Mouse (Mus musculus) 3T3-L1 (cell line): ENCODE results near the gene Gpn1.
"Not testable (repeated sequence)": the region's sequence is repeated elsewhere in the genome, so short reads cannot be mapped to it uniquely, and the experiment has no call there.

ENCODE experiments used
- DNase-seq: peaks from one replicate; pipeline ENCODE4 v3.0.0-alpha.2; 2015; ENCODE audit warnings: low read depth, low spot score

Gpn1 gene

GRCm38 (mm10) chr5:31494513-31495297 is at the start of gene Gpn1:
TSS of gene Gpn1 (plus strand) at chr5:31494741.
- DNase-seq = peak; percentile 96

DNA sequence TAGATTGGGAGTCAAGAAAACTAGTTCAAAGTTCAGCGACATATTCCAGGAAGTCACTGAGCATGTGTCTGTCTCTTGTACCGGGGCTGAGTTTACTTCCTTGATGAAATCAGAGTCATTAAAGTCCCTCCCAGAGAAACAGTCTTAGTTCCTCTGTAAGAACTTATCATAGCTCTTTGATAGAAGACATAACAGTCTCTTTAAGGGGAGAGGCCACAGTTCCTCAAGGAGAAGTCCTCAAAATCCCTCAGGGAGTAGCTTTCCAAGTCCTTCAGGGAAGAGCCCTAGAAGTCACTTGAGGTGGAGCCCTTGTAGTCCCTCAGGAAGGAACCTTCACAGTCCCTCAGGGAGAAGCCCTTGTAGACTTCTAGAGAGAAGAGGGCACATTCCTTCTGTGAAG is 43.2 kb upstream of the Gpn1 start:
- DNase-seq = no peak

DNA sequence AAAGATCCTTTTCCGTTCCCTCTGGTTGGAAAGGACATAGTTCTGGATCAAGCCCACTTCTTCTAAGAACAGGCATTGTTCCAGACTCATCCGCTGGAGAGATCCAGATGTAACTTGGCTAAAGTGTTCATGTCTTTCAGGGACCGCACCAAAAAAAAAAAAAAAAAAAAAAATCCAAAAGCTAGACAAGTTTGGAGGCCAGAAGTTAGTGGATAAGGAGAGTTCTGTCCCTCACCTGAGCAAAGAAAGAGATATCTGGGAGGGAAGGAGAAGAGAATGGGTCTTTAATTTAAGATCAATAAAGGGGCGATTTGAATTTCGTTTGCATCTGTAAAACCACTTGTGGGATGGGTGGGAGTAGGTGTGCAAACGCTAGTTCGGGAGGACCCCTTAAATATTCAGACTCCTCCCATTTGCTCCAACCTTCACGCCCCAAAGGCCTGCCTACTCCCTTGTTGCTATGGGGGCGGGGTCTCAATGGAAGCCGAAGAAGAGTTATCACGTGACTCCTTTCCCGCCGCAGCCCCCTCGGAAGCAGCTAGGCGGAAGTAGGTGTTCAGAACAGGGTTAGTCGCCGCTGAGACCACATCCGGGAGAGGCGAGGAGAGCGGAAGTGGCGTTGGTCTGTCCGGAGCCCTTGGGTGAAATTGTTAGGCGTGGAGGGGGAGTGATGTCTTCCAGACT is 42.5 kb upstream of the Gpn1 start, which contains the start of gene Zfp512:
Gene Zfp512 (plus strand): TSS at position 554 of the 684 bp plus-strand sequence.
- DNase-seq = peak; percentile 99

- no peak for DNase-seq
Measured at GRCm38 (mm10) chr5:31452562-31452878, 42.0 kb upstream of the Gpn1 start.

DNA sequence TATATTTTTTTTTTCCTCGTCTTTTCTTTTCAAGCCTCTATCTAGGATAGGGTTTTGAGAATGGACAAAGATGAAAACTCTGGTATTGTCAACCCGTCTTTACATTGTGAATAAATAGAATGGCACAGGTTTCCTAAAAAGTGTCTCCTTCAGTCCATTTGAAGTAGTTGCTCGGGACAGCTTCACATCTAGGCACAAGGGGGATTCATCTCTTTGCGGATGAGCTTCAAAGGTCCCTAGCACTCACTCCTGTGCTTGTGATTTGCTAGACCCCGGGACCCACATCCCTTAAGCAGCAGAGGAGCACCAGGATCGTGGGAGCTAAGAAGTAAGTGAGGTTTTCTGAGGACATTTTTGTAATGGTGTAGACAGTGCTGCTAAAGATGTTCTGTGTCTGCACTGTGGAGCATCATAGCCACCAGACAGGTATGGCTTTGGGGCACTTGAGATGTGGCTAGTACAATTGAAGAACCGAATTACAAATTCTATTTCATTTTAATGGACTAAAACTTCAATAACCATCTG is 41.6 kb upstream of the Gpn1 start:
- DNase-seq = peak; percentile 38

DNA sequence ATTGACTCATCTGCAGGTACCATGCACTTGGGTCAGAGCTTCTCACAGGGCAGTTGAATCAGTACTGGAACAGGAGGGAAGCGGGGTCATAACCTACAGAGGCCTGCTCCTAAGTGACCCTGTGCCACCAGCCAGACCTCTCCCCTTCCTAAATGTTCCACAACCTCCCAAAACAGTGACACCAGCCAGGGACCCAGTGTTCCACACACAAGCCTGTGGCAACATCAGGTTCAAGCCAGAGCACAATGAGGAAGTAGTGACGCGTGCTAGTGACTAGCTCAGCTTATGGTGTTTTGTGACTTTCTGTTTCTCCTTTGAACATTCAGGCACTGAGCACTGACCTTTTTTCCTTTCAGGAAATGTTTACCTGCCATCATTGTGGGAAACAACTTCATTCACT is 26.7 kb upstream of the Gpn1 start:
- no peak for DNase-seq

DNA sequence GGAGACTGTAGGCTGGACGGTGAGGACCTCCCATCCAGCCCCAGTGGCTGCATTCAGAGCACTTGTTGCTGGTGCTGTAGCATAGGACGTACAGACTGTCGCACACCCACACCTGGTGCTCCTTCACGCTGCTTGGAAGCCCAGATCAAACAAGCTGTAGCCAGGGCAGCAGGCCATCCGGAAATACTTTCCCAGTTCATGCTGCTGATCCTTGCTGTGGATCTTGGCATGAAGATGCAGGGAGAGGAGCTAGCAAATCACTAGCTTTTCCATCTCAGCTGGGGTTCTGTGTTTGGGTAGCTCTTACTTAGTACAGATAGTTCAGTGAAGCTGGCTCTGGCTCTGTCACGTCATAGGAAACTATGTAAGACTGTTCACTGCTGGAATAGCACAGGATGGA is 24.8 kb upstream of the Gpn1 start:
- no peak for DNase-seq

GRCm38 (mm10) chr5:31470334-31470733 is 24.2 kb upstream of the Gpn1 start:
- peak; percentile 72 for DNase-seq

DNA sequence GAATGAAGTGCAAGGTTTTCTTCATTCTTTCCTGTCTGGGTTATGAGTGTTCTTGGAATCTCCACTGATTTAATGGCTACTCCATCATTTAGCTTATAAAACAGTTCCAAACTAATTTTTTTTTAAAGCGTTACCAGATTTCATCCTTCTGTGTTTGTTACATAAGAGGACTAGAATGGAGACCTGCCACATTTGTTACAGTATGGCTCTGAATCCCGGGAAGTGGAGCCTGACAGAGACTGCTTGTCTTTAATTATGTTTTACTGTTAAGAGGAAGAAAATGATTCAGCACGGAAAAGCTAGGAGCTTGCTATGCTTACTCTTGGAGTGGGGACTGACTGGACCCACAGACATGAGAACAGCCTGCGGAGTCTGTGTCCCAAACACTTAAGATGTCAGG is 14.0 kb upstream of the Gpn1 start:
- DNase-seq = no peak

- no peak for DNase-seq
Measured at GRCm38 (mm10) chr5:31485440-31485839, 9.1 kb upstream of the Gpn1 start, which contains the start of gene 4930548H24Rik. TSS of gene 4930548H24Rik (plus strand) at chr5:31485740.

DNA sequence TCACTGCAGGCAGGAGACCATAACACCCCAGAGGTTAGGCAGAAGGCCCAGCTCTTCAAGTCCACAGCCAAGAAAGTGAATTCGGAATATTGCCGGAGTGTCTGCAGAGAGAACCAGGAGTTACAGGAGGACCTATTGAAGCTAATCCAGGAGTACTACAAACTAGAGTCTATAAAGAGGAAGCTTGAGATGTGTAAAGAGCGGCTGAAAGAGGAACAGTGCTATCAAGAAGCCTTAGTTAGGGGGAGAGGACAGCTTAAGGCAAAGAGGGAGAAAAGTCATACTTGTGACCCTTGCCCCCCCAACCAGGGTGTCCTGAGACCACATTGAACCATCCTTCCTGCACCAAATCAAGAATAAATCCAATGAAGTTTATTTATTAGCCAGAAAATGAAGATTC is 6.7 kb upstream of the Gpn1 start:
- DNase-seq = no peak

- no peak for DNase-seq
Measured at GRCm38 (mm10) chr5:31489116-31489769, 5.3 kb upstream of the Gpn1 start.

- no peak for DNase-seq
Measured at GRCm38 (mm10) chr5:31492031-31492430, 2.5 kb upstream of the Gpn1 start.

DNA sequence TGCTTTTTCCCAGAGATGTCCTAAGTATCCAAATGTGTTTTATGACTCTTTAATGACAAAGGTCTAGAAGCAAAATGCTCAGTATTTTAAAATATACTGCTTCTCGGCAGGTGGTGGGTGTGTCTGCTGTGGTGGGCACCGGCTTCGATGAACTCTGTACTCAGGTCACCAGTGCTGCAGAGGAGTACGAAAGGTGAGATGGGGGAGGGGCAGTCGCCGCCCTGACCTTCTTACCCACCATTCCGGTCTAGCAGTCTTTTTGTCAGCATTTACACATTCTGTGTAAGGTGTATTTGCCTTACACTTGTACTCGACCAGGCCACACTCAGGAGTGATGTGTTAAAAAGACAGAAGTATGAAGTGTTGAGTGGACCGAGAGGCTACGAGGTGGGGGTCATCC is 10.3 kb downstream of the Gpn1 start:
- no peak for DNase-seq

GRCm38 (mm10) chr5:31512481-31512880 is 17.9 kb downstream of the Gpn1 start:
- no peak for DNase-seq

DNA sequence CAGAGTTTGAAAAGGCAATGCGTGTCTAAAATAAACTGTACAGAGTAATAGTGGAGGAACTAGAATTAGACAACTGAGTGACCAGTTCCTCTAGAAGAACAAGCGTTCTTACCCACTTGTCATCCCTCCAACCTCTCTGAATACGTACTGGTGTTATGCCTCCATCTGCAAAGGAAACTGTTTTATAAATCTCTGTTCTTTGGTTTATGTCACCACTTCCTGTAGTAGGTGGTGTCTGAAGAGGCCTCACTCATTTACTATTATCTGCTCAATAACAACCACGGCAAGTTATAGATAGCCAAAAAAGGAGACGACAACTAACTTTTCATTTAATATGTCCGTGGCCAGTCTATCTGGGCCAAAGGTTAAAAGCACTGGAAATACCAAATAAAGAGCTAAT is 26.0 kb downstream of the Gpn1 start:
- DNase-seq = no peak

- peak; percentile 79 for DNase-seq
Measured at GRCm38 (mm10) chr5:31526354-31527116, 32.0 kb downstream of the Gpn1 start, which contains the start of gene Slc4a1ap. TSS of gene Slc4a1ap (plus strand) at chr5:31526995.

DNA sequence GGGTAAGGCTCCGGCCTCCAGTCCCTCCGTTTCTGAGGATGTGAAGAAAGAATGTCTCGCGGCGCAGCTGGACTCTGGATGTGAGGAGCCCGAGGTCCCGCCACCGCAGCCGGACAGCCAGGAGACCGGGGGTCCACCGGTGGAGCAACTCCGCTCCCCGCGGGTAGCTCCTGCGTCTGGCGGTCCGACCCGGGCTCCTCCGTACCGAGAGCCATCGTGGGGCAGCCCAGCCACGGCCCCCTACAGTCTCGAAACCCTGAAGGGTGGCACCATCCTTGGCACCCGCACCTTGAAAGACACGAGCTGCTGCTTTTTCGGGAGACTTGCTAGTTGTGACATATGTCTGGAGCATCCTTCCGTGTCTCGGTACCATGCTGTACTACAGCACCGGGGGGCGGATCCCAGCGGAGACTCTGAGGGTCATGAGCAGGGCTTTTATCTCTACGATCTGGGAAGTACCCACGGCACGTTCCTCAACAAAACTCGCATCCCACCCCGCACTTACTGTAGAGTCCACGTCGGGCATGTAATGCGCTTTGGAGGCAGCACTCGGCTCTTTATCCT is 32.7 kb downstream of the Gpn1 start:
- peak; percentile 8 for DNase-seq

DNA sequence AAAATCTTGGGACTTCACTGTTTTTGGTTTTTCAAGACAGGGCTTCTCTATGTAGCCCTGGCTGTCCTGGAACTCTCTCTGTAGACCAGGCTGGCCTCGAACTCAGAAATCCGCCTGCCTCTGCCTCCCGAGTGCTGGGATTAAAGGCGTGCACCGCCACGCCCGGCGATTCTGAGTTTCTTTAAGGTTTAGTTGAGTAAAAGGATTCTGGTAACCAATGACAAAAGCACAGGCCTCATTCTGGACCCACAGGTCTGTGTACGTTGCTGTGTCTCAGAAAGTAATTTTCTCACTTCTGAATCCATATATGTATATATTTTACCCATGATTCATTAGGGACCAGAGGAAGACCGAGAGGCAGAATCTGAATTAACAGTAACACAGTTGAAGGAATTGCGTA is 33.2 kb downstream of the Gpn1 start, which contains the start of gene Supt7l:
Gene Supt7l (minus strand): TSS at position 101 of the 400 bp plus-strand sequence.
- not testable (repeated sequence) for DNase-seq

- peak; percentile 50 for DNase-seq
Measured at GRCm38 (mm10) chr5:31528560-31528959, 34.0 kb downstream of the Gpn1 start.

- DNase-seq = peak; percentile 30
Measured at GRCm38 (mm10) chr5:31535228-31535627, 40.7 kb downstream of the Gpn1 start.
